Mouse (Mus musculus): ENCODE measurements at regions not wholly inside any gene's neighbourhood (a gene's known extent, or its start where the extent isn't known, plus 50 kb on each side); places are given as distances from the start of the nearest gene placed in this dataset.

DNA sequence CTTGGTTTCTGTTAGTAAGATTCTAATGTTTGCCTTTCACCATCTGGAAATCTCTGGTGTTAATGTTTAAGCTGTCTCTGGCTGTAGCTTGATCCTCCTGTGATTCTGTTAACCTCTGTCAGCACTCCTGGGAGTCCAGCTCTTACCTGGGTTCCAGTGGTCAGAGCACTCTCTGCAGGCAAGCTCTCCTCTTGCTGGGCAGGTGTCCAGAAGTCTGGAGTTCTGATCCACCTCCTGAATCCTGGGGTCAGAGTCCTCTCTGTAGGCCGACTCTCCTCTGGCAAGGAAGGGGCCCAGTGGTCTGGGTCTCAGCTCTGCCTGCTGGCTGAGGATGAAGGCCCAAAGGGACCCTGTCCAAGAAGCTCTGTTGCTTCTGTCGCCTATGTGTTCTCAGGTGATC is 181.4 kb downstream of the Fam173b start:
- no peak for ATAC-seq (ENCODE audit: insufficient number of reproducible peaks, insufficient read depth, low FRiP score, low read depth)
- H3K9me3 ChIP-seq (ENCODE audit: control insufficient read depth, low read length) = no peaks in the 10 kb centered on the region
- no peaks in the 10 kb centered on the region for H3K36me3 ChIP-seq (ENCODE audit: control insufficient read depth, insufficient read depth, low read length)
- 73% methylated on average over 2 of the region's 2 CpGs for WGBS
- H3K4me3 ChIP-seq (ENCODE audit: control insufficient read depth in 1 of 2, insufficient read depth in 1 of 2, low read depth in 1 of 2, low read length in 2 of 2) = no peak overlapping the region
- H3K4me2 ChIP-seq (ENCODE audit: low read length) = no peak overlapping the region
- H3K4me1 ChIP-seq (ENCODE audit: control insufficient read depth in 2 of 2, insufficient read depth in 2 of 2, low read length in 2 of 2) = no peaks in the 10 kb centered on the region
- no peak overlapping the region for H3K27ac ChIP-seq (replicated peaks in 1 of 2; ENCODE audit: control insufficient read depth in 1 of 2, insufficient read depth in 1 of 2, low read depth in 2 of 2, low read length in 2 of 2)
- H3K27me3 ChIP-seq (ENCODE audit: control insufficient read depth, insufficient read depth, low read length) = no peaks in the 10 kb centered on the region
- no peak overlapping the region for H3K9ac ChIP-seq (ENCODE audit: low read length)

DNA sequence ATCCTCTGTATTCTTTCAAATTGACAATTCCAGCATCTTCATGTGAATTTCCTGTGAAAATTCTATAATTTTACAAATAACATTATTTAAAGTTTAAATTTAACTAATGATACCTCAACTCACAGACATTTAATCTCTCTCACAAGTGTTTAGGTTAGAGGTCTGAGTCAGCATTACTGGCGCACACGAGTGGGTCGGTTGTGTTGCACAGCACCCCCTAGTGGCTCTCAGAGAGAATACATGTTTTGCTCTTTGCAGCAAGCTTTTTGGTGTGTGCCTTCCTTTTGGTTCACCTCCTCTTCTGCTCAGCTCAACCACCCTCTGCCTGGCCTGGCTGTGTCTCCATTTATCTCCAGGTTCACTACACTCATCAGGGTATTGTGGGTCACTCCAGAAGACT is 183.4 kb downstream of the Fam173b start:
- no peaks in the 10 kb centered on the region for H3K27me3 ChIP-seq (ENCODE audit: control insufficient read depth, insufficient read depth, low read length)
- WGBS = 69% methylated on average over 3 of the region's 3 CpGs
- no peak overlapping the region for H3K27ac ChIP-seq (replicated peaks in 1 of 2; ENCODE audit: control insufficient read depth in 1 of 2, insufficient read depth in 1 of 2, low read depth in 2 of 2, low read length in 2 of 2)
- H3K9me3 ChIP-seq (ENCODE audit: control insufficient read depth, low read length) = no peaks in the 10 kb centered on the region
- H3K4me3 ChIP-seq (ENCODE audit: control insufficient read depth in 1 of 2, insufficient read depth in 1 of 2, low read depth in 1 of 2, low read length in 2 of 2) = no peak overlapping the region
- no peak overlapping the region for H3K9ac ChIP-seq (ENCODE audit: low read length)
- no peak overlapping the region for H3K4me2 ChIP-seq (ENCODE audit: low read length)
- no peak for ATAC-seq (ENCODE audit: insufficient number of reproducible peaks, insufficient read depth, low FRiP score, low read depth)
- H3K4me1 ChIP-seq (ENCODE audit: control insufficient read depth in 2 of 2, insufficient read depth in 2 of 2, low read length in 2 of 2) = no peaks in the 10 kb centered on the region
- no peaks in the 10 kb centered on the region for H3K36me3 ChIP-seq (ENCODE audit: control insufficient read depth, insufficient read depth, low read length)

DNA sequence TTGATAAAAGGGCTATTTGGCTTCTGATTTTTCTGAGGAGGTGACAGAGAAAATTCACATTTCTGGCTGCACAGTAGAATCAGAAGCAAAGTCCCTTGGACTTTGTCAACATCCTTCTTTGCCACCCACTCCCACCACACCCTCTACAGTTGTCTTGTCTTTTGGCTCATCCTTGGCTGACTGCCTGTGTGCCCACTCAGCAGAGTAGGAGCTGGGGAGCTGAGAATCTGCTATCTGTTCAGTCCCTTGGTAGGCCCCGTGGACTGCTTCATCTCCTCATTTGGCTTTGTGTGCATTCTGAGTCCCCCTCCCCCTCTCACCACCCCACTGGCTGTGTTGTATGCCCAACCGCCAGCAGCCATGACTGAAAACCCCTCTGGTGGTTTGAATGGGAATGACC is 197.2 kb downstream of the Fam173b start:
- Histone ChIP-seq H3K9ac (ENCODE audit: low read length) (no peak overlapping the region), H3K4me1 (ENCODE audit: control insufficient read depth in 2 of 2, insufficient read depth in 2 of 2, low read length in 2 of 2) (no peaks in the 10 kb centered on the region), H3K4me3 (ENCODE audit: control insufficient read depth in 1 of 2, insufficient read depth in 1 of 2, low read depth in 1 of 2, low read length in 2 of 2) (no peak overlapping the region), H3K36me3 (ENCODE audit: control insufficient read depth, insufficient read depth, low read length) (no peaks in the 10 kb centered on the region), H3K4me2 (ENCODE audit: low read length) (no peak overlapping the region), H3K9me3 (ENCODE audit: control insufficient read depth, low read length) (no peaks in the 10 kb centered on the region), H3K27me3 (ENCODE audit: control insufficient read depth, insufficient read depth, low read length) (no peaks in the 10 kb centered on the region), H3K27ac (replicated peaks in 1 of 2; ENCODE audit: control insufficient read depth in 1 of 2, insufficient read depth in 1 of 2, low read depth in 2 of 2, low read length in 2 of 2) (no peak overlapping the region)
- ATAC-seq (ENCODE audit: insufficient number of reproducible peaks, insufficient read depth, low FRiP score, low read depth) = no peak
- 85% methylated on average over 2 of the region's 2 CpGs for WGBS

DNA sequence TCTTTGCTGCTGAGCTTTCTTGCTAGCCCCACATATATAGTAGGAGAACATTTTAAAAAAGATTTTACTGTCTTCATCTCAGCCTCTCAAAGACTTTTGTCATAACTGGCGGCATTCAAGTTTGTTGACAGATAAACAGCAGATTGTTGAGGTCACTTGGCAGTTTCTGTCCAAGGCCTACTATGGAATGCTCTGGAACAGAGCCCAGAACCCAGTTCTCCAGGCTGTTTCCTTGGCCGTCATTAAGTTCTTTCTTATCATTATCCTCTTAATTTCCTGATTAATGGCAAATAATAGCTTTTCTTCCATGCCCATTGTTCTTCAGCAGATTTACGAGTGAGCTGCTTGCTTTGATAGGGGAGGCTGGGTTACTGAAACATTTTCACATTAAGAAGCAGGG is 203.9 kb downstream of the Fam173b start:
- no peaks in the 10 kb centered on the region for H3K36me3 ChIP-seq (ENCODE audit: control insufficient read depth, insufficient read depth, low read length)
- H3K9me3 ChIP-seq (ENCODE audit: control insufficient read depth, low read length) = no peaks in the 10 kb centered on the region
- no peaks in the 10 kb centered on the region for H3K27me3 ChIP-seq (ENCODE audit: control insufficient read depth, insufficient read depth, low read length)
- peaks cover 2 to 6% of the 10 kb centered on the region in 2 experiments; a peak in 2 of 4 replicates for H3K4me1 ChIP-seq (ENCODE audit: control insufficient read depth in 2 of 2, insufficient read depth in 2 of 2, low read length in 2 of 2)
- no peak overlapping the region for H3K4me2 ChIP-seq (ENCODE audit: low read length)
- no peak overlapping the region for H3K4me3 ChIP-seq (ENCODE audit: control insufficient read depth in 1 of 2, insufficient read depth in 1 of 2, low read depth in 1 of 2, low read length in 2 of 2)
- H3K9ac ChIP-seq (ENCODE audit: low read length) = no peak overlapping the region
- ATAC-seq (ENCODE audit: insufficient number of reproducible peaks, insufficient read depth, low FRiP score, low read depth) = no peak
- no peak overlapping the region for H3K27ac ChIP-seq (replicated peaks in 1 of 2; ENCODE audit: control insufficient read depth in 1 of 2, insufficient read depth in 1 of 2, low read depth in 2 of 2, low read length in 2 of 2)
- WGBS = 13% methylated on average over 3 of the region's 3 CpGs

DNA sequence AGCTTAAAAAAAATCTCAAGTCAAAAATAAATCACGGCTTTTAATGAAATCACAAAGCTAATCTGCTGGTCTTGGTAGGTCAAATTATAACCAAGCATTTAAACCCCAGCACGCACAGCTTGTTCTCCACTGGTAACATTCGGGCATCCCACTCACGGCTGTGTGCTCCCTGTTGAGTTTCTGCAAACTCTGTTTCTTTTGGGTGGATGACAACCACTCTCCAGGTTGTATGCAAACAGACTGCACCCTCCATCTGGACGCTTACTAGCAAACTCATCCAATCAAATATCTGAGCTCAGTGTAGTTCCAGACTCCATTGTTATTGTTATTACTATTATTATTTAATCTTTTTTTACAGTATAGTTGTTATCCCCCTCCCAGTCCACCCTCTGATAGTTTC is 213.9 kb downstream of the Fam173b start:
- ATAC-seq (ENCODE audit: insufficient number of reproducible peaks, insufficient read depth, low FRiP score, low read depth) = no peak
- no peaks in the 10 kb centered on the region for H3K27me3 ChIP-seq (ENCODE audit: control insufficient read depth, insufficient read depth, low read length)
- H3K9me3 ChIP-seq (ENCODE audit: control insufficient read depth, low read length) = no peaks in the 10 kb centered on the region
- no peaks in the 10 kb centered on the region for H3K36me3 ChIP-seq (ENCODE audit: control insufficient read depth, insufficient read depth, low read length)
- no peak overlapping the region for H3K4me3 ChIP-seq (ENCODE audit: control insufficient read depth in 1 of 2, insufficient read depth in 1 of 2, low read depth in 1 of 2, low read length in 2 of 2)
- H3K4me2 ChIP-seq (ENCODE audit: low read length) = no peak overlapping the region
- 81% methylated on average over 5 of the region's 5 CpGs for WGBS
- H3K4me1 ChIP-seq (ENCODE audit: control insufficient read depth in 2 of 2, insufficient read depth in 2 of 2, low read length in 2 of 2) = no peaks in the 10 kb centered on the region
- H3K9ac ChIP-seq (ENCODE audit: low read length) = no peak overlapping the region
- H3K27ac ChIP-seq (replicated peaks in 1 of 2; ENCODE audit: control insufficient read depth in 1 of 2, insufficient read depth in 1 of 2, low read depth in 2 of 2, low read length in 2 of 2) = no peak overlapping the region

DNA sequence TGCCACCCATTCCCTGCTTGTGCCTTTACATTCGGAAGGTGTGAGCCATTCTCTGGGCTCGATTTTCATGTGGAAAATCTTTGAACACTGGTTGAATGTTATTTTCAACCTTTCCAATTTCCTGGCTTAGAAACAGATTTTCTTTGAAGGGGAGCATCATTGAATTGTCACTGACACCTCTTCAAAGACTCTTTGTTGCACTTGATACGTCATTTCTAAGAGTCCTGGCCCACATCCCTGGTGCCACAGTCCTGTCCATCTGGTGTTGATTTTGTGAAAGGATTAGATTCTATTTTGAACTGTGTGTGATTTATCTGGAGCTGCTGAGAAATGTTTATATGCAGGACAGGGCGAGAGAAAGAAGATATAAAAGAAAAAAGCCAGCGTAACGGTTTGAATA is 217.6 kb downstream of the Fam173b start:
- no peak for ATAC-seq (ENCODE audit: insufficient number of reproducible peaks, insufficient read depth, low FRiP score, low read depth)
- no peak overlapping the region for H3K27ac ChIP-seq (replicated peaks in 1 of 2; ENCODE audit: control insufficient read depth in 1 of 2, insufficient read depth in 1 of 2, low read depth in 2 of 2, low read length in 2 of 2)
- no peak overlapping the region for H3K4me3 ChIP-seq (ENCODE audit: control insufficient read depth in 1 of 2, insufficient read depth in 1 of 2, low read depth in 1 of 2, low read length in 2 of 2)
- no peak overlapping the region for H3K4me2 ChIP-seq (ENCODE audit: low read length)
- no peaks in the 10 kb centered on the region for H3K9me3 ChIP-seq (ENCODE audit: control insufficient read depth, low read length)
- 68% methylated on average over 6 of the region's 6 CpGs for WGBS
- H3K9ac ChIP-seq (ENCODE audit: low read length) = no peak overlapping the region
- no peaks in the 10 kb centered on the region for H3K27me3 ChIP-seq (ENCODE audit: control insufficient read depth, insufficient read depth, low read length)
- H3K4me1 ChIP-seq (ENCODE audit: control insufficient read depth in 2 of 2, insufficient read depth in 2 of 2, low read length in 2 of 2) = no peaks in the 10 kb centered on the region
- no peaks in the 10 kb centered on the region for H3K36me3 ChIP-seq (ENCODE audit: control insufficient read depth, insufficient read depth, low read length)

DNA sequence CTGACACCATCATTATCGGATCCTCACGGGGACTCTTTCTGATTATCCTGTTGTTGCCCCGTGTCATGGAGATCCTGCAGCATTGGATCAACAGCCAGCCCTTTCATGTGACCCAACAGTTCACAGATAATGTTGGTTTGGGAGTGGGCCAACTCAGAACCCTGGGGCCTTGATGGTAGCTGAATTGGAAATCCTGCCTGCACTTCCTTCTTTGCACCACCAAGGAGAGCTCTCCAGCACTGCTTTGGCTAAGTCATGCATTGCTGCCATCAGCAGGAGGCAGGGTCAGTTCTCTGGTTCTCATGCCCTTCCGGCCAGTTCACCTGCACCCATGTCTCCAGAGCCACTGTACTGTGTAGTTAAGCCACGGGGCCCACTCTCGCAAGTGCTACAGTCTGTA is 225.6 kb downstream of the Fam173b start:
- no peak for ATAC-seq (ENCODE audit: insufficient number of reproducible peaks, insufficient read depth, low FRiP score, low read depth)
- Histone ChIP-seq H3K27me3 (ENCODE audit: control insufficient read depth, insufficient read depth, low read length) (no peaks in the 10 kb centered on the region), H3K27ac (replicated peaks in 1 of 2; ENCODE audit: control insufficient read depth in 1 of 2, insufficient read depth in 1 of 2, low read depth in 2 of 2, low read length in 2 of 2) (no peak overlapping the region), H3K4me3 (ENCODE audit: control insufficient read depth in 1 of 2, insufficient read depth in 1 of 2, low read depth in 1 of 2, low read length in 2 of 2) (no peak overlapping the region), H3K9me3 (ENCODE audit: control insufficient read depth, low read length) (no peaks in the 10 kb centered on the region), H3K4me1 (ENCODE audit: control insufficient read depth in 2 of 2, insufficient read depth in 2 of 2, low read length in 2 of 2) (no peaks in the 10 kb centered on the region), H3K36me3 (ENCODE audit: control insufficient read depth, insufficient read depth, low read length) (no peaks in the 10 kb centered on the region), H3K4me2 (ENCODE audit: low read length) (no peak overlapping the region), H3K9ac (ENCODE audit: low read length) (no peak overlapping the region)
- 85% methylated on average over 6 of the region's 6 CpGs for WGBS

DNA sequence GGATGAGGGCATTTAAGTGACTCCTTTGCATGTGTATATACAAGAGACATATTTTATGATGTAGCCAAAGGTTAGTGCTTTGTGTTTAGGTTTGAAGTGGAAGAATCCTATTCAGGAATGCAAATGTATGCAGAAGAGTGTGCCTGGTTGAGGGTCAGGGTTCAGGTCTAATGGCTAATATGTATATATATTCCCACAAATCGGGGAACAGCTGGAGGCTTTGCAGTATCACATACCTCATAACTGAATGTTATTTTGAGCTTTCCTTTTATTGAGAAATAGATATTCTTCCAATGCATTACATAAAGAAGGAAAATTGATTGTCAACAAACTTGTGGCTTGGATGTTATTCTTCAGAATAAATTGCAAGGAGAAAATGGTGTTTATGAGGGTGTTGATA is 239.9 kb downstream of the Fam173b start:
- Histone ChIP-seq H3K4me2 (ENCODE audit: low read length) (no peak overlapping the region), H3K9ac (ENCODE audit: low read length) (no peak overlapping the region), H3K36me3 (ENCODE audit: control insufficient read depth, insufficient read depth, low read length) (no peaks in the 10 kb centered on the region), H3K9me3 (ENCODE audit: control insufficient read depth, low read length) (no peaks in the 10 kb centered on the region), H3K27ac (replicated peaks in 1 of 2; ENCODE audit: control insufficient read depth in 1 of 2, insufficient read depth in 1 of 2, low read depth in 2 of 2, low read length in 2 of 2) (no peak overlapping the region), H3K4me3 (ENCODE audit: control insufficient read depth in 1 of 2, insufficient read depth in 1 of 2, low read depth in 1 of 2, low read length in 2 of 2) (no peak overlapping the region), H3K27me3 (ENCODE audit: control insufficient read depth, insufficient read depth, low read length) (no peaks in the 10 kb centered on the region), H3K4me1 (ENCODE audit: control insufficient read depth in 2 of 2, insufficient read depth in 2 of 2, low read length in 2 of 2) (no peaks in the 10 kb centered on the region)
- 73% methylated on average over 1 of the region's 1 CpGs for WGBS
- no peak for ATAC-seq (ENCODE audit: insufficient number of reproducible peaks, insufficient read depth, low FRiP score, low read depth)

Data from heart, embryonic 14.5 days (tissue).